Mouse (Mus musculus): ENCODE results near the gene Btaf1.

DNA sequence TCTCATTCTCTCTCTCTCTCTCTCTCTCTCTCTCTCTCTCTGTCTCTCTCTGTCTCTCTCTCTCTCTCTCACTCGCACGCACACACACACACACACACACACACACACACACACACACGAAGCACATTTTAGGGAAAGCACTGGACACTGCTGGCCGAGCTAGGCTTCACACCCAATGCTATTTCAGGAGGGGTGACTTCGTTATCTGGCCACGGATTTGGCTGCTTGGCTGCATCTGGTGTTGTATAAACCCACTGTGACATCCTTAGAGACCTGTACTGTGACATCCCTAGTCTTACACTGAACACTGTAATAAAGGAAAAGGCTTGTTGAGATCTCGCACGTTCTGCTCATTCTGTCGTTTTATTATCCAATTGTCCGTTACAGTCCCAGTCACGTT is 95.1 kb downstream of the Btaf1 start:
- TF ChIP-seq POLR2A (IDR thresholded peaks at IDR 0.05; ENCODE audit: extremely low read depth, insufficient read depth, low read length) (no peak), CTCF (IDR thresholded peaks at IDR 0.05; ENCODE audit: low read depth, low read length) (no peak)

Measured in liver, adult 2 months (tissue).